9 mouse cellular contexts compared by ENCODE assay signal in genomic region chr4:94669718-94670117, GRCm38 (mm10). TPM values are rescaled to one million over a fixed set of nuclear protein-coding genes. Genes with fewer than 3 reads are reported as not detected.
DNase-seq lines count a peak whose midpoint lies in the region; ATAC-seq lines count a peak whose summit lies in the region.
"Had no signal": no experiment of that assay in that cellular context is flagged by ENCODE, and none has a peak within 500 bp of the region (broad histone marks: within the 10 kb centered on the region; RNA-seq: fewer than 3 reads in every experiment).

No protein-coding gene starts in this region.

- WGBS in intestine, embryonic 15.5 days: 54% methylated on average over 1 of the region's 1 CpGs
- 41% methylated on average over 1 of the region's 1 CpGs for WGBS in midbrain, embryonic 13.5 days

- H3K36me3 ChIP-seq in intestine, embryonic 15.5 days: no peaks in the 10 kb centered on the region
- H3K36me3 ChIP-seq in midbrain, embryonic 13.5 days: no peaks in the 10 kb centered on the region
- H3K36me3 ChIP-seq: lung, embryonic 15.5 days had no signal

- H3K9me3 ChIP-seq in intestine, embryonic 15.5 days: no peaks in the 10 kb centered on the region
- no peaks in the 10 kb centered on the region for H3K9me3 ChIP-seq in midbrain, embryonic 13.5 days
- H3K9me3 ChIP-seq: lung, embryonic 15.5 days had no signal

- peak; percentile 53 for ATAC-seq in intestine, embryonic 15.5 days
- peak; percentile 55; the same call in 1 of the 2 replicates for ATAC-seq in midbrain, embryonic 13.5 days
- no peak for ATAC-seq in monocyte, adult 5-6 weeks (replicated peaks; ENCODE audit: insufficient number of reproducible peaks, low FRiP score, low TSS enrichment, poor library complexity, severe bottlenecking)

- H3K4me2 ChIP-seq in intestine, embryonic 15.5 days (replicated peaks): no peak overlapping the region
- H3K4me2 ChIP-seq in midbrain, embryonic 13.5 days (replicated peaks): no peak overlapping the region
- H3K4me2 ChIP-seq: lung, embryonic 15.5 days had no signal

- no peak overlapping the region for H3K9ac ChIP-seq in intestine, embryonic 15.5 days
- H3K9ac ChIP-seq in midbrain, embryonic 13.5 days (replicated peaks): no peak overlapping the region
- H3K9ac ChIP-seq: lung, embryonic 15.5 days had no signal

- no peaks in the 10 kb centered on the region for H3K4me1 ChIP-seq in intestine, embryonic 15.5 days (replicated peaks)
- no peaks in the 10 kb centered on the region for H3K4me1 ChIP-seq in midbrain, embryonic 13.5 days (replicated peaks)
- H3K4me1 ChIP-seq: lung, embryonic 15.5 days had no signal

- H3K27ac ChIP-seq in intestine, embryonic 15.5 days: no peak overlapping the region
- H3K27ac ChIP-seq in midbrain, embryonic 13.5 days: no peak overlapping the region
- H3K27ac ChIP-seq: lung, embryonic 15.5 days had no signal

- no peaks in the 10 kb centered on the region for H3K27me3 ChIP-seq in intestine, embryonic 15.5 days (replicated peaks)
- no peaks in the 10 kb centered on the region for H3K27me3 ChIP-seq in midbrain, embryonic 13.5 days
- H3K27me3 ChIP-seq: lung, embryonic 15.5 days had no signal

- peak; percentile 61 for DNase-seq in kidney, adult 9 months
- no peak for DNase-seq in kidney, adult 11 months
- peak; percentile 42 for DNase-seq in Muller cell, postnatal 12 days (ENCODE audit: inconsistent ontology term)
- DNase-seq in fibroblast of lung, adult 2 months (ENCODE audit: low read depth): peak; percentile 17
- no peak for DNase-seq in cerebellum, adult 11 months

- no peak overlapping the region for H3K4me3 ChIP-seq in intestine, embryonic 15.5 days (replicated peaks)
- H3K4me3 ChIP-seq in midbrain, embryonic 13.5 days (replicated peaks): no peak overlapping the region
- H3K4me3 ChIP-seq: lung, embryonic 15.5 days had no signal

RNA-seq across cellular contexts. Expression of gene Lrrc19, which starts 19.8 kb away (rescaled TPM):
- polyA plus RNA-seq in intestine, embryonic 15.5 days (2015; fragmentation: Nextera tagmentation; extraction: Ambion mirVana): 3.1 and 3.9 TPM in 2 replicates
- 0.59 and 0.86 TPM in 2 replicates for polyA plus RNA-seq in midbrain, embryonic 13.5 days (2015; fragmentation: Nextera tagmentation; extraction: Ambion mirVana)
- not detected in 3 replicates for total RNA-seq in monocyte, adult 5-6 weeks (2017)

RNA-seq across cellular contexts. Expression of gene Ift74, which starts 55.4 kb away (rescaled TPM):
- 18.0 and 23.4 TPM in 2 replicates for polyA plus RNA-seq in intestine, embryonic 15.5 days (2015; fragmentation: Nextera tagmentation; extraction: Ambion mirVana)
- polyA plus RNA-seq in midbrain, embryonic 13.5 days (2015; fragmentation: Nextera tagmentation; extraction: Ambion mirVana): 39.4 and 42.4 TPM in 2 replicates
- 3.7 to 8.4 TPM (median 3.8 TPM) in 3 replicates for total RNA-seq in monocyte, adult 5-6 weeks (2017)

Comparison
In these comparisons a context has a peak if more than half of its experiments do, and no peak if none do; other contexts are left out.
1. DNase-seq: peak in kidney, adult 9 months (single experiment), Muller cell, postnatal 12 days (single experiment) and fibroblast of lung, adult 2 months (single experiment); none in kidney, adult 11 months (single experiment) and cerebellum, adult 11 months (single experiment).